In genomic region chr7:109091316-109091715, GRCm38 (mm10) we compare ENCODE assay signal across 4 mouse cellular contexts. TPM values are rescaled to one million over a fixed set of nuclear protein-coding genes. Genes with fewer than 3 reads are reported as not detected.
DNase-seq lines count a peak whose midpoint lies in the region; TF ChIP-seq lines count a peak whose summit lies in the region.
"Not testable (repeated sequence)": the region's sequence is repeated elsewhere in the genome, so short reads cannot be mapped to it uniquely, and the experiment has no call there.
"Had no signal": no experiment of that assay in that cellular context is flagged by ENCODE, and none has a peak within 500 bp of the region (broad histone marks: within the 10 kb centered on the region; RNA-seq: fewer than 3 reads in every experiment).

No protein-coding gene starts in this region.

- not testable (repeated sequence) for H3K4me3 ChIP-seq in MEL (ENCODE audit: control insufficient read depth in 1 of 2, insufficient read depth in 1 of 2, low read depth in 2 of 2, low read length in 2 of 2)

- not testable (repeated sequence) for TF ChIP-seq POLR2A in MEL (IDR thresholded peaks at IDR 0.05; ENCODE audit: control insufficient read depth in 1 of 2, insufficient read depth in 1 of 2, low read depth in 1 of 2, low read length in 2 of 2, poor library complexity in 1 of 2)

- H3K27ac ChIP-seq in MEL (ENCODE audit: control insufficient read depth, low read depth, low read length) = not testable (repeated sequence)

- not testable (repeated sequence) for H3K79me2 ChIP-seq in MEL (ENCODE audit: control insufficient read depth, insufficient read depth, low read length, poor library complexity)

- TF ChIP-seq CTCF in MEL (IDR thresholded peaks at IDR 0.05 in 2 of 3, conservative IDR thresholded peaks at IDR 0.05 in 1 of 3; ENCODE audit: control insufficient read depth in 1 of 3, insufficient read depth in 1 of 3, low read depth in 2 of 3, low read length in 3 of 3, poor library complexity in 1 of 3, severe bottlenecking in 1 of 3) = not testable (repeated sequence)

- not testable (repeated sequence) for H3K4me1 ChIP-seq in MEL (ENCODE audit: control insufficient read depth in 1 of 2, insufficient read depth in 2 of 2, low read length in 2 of 2)

- H3K27me3 ChIP-seq in MEL (ENCODE audit: control insufficient read depth in 1 of 2, insufficient read depth in 2 of 2, low read length in 2 of 2) = not testable (repeated sequence)

- not testable (repeated sequence) for TF ChIP-seq RAD21 in MEL (IDR thresholded peaks at IDR 0.05; ENCODE audit: low read depth, low read length)

- not testable (repeated sequence) for H3K36me3 ChIP-seq in MEL (ENCODE audit: control insufficient read depth in 1 of 2, insufficient read depth in 2 of 2, low read length in 2 of 2)

- not testable (repeated sequence) for TF ChIP-seq EP300 in MEL (IDR thresholded peaks at IDR 0.05; ENCODE audit: low read depth in 1 of 2, low read length in 2 of 2)

- not testable (repeated sequence) for DNase-seq in MEL (ENCODE audit: low read depth, low spot score)
- DNase-seq in heart, adult 11 months = peak; percentile 51

- H3K9me3 ChIP-seq in MEL (replicated peaks; ENCODE audit: insufficient read depth, low read length) = not testable (repeated sequence)

- H3K9ac ChIP-seq in MEL (ENCODE audit: control insufficient read depth, low read depth, low read length, poor library complexity, severe bottlenecking) = not testable (repeated sequence)

TF ChIP-seq in MEL, 35 proteins besides CTCF, POLR2A, EP300 and RAD21:
- peak; percentile 76; the same call in 1 of the 2 replicates for TF ChIP-seq POLR2AphosphoS5 (IDR thresholded peaks at IDR 0.05; ENCODE audit: borderline replicate concordance, low read depth, low read length)

RNA-seq across cellular contexts. Expression of gene Ric3, which starts 8.2 kb away (rescaled TPM):
- total RNA-seq in MEL (2012; rRNA removed) = not detected in 2 replicates
- not detected for polyA plus RNA-seq in MEL (2012; ENCODE audit: insufficient read depth in 1 of 2, insufficient read length in 2 of 2, low read depth in 1 of 2, low replicate concordance in 2 of 2, missing spikeins in 1 of 2)
- polyA plus RNA-seq: C2C12, G1E had no signal
